Mouse (Mus musculus) c-Kit-positive CD71-positive TER-119-negative erythroid progenitor cells, embryonic 14.5 days (primary cell): ENCODE measurements around the gene Gm14419.
"Not testable (repeated sequence)": the region's sequence is repeated elsewhere in the genome, so short reads cannot be mapped to it uniquely, and the experiment has no call there.

Experiments
- DNase-seq: peaks from one replicate; pipeline ENCODE4 v3.0.0-alpha.2; 2013; ENCODE audit warnings: low read depth

The Gm14419 gene

GRCm38 (mm10) chr2:177000656-177001055, at the start of gene Gm14419:
Gene Gm14419 (plus strand): TSS chr2:177000956.
- DNase-seq = not testable (repeated sequence)
